Mouse (Mus musculus): ENCODE data around the gene Snx10. TPM values are rescaled to one million over a fixed set of nuclear protein-coding genes. Genes with fewer than 3 reads are reported as not detected.

Snx10 gene
- polyA plus RNA-seq, 1 experiment, result 0.33 TPM

DNA sequence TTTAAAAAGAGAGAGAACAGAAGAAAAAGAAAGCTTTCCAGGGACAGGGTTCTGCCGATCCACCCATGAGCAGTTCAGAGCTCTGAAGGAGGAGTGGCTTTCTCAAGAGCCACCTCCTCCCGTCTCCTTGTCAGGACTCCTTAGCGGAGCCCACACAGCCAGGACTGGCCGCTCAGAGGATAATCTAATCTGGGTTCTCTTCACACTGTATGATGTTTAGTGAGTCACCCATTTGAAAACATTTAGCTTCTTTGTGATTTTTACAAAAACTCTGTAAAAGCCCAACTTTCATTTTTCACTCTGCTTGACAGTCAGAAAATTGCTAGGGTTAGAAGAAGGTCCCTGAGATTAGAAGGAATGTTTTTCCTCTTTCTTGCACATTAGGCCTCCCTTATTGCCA, 70.8 kb downstream of the Snx10 start:
- 25% methylated on average over 4 of the region's 4 CpGs for WGBS
- Histone ChIP-seq H3K27me3 (ENCODE audit: control insufficient read depth, insufficient read depth, low read length) (no peaks in the 10 kb centered on the region), H3K4me1 (ENCODE audit: control insufficient read depth, insufficient read depth, insufficient read length, low read length) (peaks cover 11% of the 10 kb centered on the region; the same call in 1 of the 2 replicates), H3K36me3 (ENCODE audit: control insufficient read depth, insufficient read depth, low read length) (no peaks in the 10 kb centered on the region), H3K27ac (ENCODE audit: insufficient read depth, low read depth, low read length) (no peak overlapping the region), H3K4me3 (ENCODE audit: low read depth, low read length) (no peak overlapping the region)
- TF ChIP-seq POLR2A (IDR thresholded peaks at IDR 0.05; ENCODE audit: low read depth, low read length), result no peak
- TF ChIP-seq CTCF (IDR thresholded peaks at IDR 0.05; ENCODE audit: extremely low read depth, insufficient read length, insufficient replicate concordance, low read depth, low read length), result no peak

DNA sequence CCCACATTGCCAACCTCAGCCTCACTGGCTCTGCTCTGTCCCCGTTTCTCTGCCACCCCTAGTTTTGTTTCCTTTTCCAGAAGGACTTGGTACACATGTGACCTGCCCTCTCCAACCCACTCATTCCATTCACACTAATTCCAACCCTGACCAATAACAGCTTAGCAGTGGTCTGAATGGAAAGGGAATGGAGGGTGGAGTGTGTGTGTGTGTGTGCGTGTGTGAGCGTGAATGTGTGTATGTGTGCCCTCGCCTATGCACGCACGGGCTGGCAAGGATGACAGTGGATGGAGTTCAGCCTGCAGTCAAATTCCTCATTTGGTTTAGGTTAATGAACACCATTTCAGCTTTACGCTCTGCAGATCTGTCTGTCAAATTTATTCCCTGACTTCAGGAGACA, 74.4 kb downstream of the Snx10 start:
- Histone ChIP-seq H3K27me3 (ENCODE audit: control insufficient read depth, insufficient read depth, low read length) (no peaks in the 10 kb centered on the region), H3K4me1 (ENCODE audit: control insufficient read depth, insufficient read depth, insufficient read length, low read length) (peaks cover 8% of the 10 kb centered on the region; the same call in 1 of the 2 replicates), H3K36me3 (ENCODE audit: control insufficient read depth, insufficient read depth, low read length) (no peaks in the 10 kb centered on the region), H3K27ac (ENCODE audit: insufficient read depth, low read depth, low read length) (no peak overlapping the region), H3K4me3 (ENCODE audit: low read depth, low read length) (no peak overlapping the region)
- no peak for TF ChIP-seq CTCF (IDR thresholded peaks at IDR 0.05; ENCODE audit: extremely low read depth, insufficient read length, insufficient replicate concordance, low read depth, low read length)
- no peak for TF ChIP-seq POLR2A (IDR thresholded peaks at IDR 0.05; ENCODE audit: low read depth, low read length)
- WGBS, result 88% methylated on average over 7 of the region's 7 CpGs

DNA sequence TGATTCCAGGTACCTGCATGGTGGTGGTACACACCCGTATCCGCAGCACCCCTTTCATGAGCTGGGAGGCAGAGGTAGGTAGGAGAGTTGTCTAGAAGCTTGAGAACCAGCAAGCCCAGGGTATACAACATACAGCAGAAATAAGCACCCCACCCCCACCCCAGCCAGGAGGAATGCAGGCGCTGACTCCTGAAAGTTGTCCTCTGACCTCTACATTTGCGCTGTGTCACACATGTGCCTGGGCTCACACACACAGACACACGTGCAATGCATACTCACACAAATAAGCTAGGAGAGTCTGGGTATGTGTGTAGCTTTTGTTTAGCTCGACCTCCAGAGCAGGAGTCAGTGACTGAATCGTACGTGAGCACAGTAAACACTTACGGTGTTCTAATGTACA, 76.7 kb downstream of the Snx10 start:
- TF ChIP-seq CTCF (IDR thresholded peaks at IDR 0.05; ENCODE audit: extremely low read depth, insufficient read length, insufficient replicate concordance, low read depth, low read length), result no peak
- no peak for TF ChIP-seq POLR2A (IDR thresholded peaks at IDR 0.05; ENCODE audit: low read depth, low read length)
- 88% methylated on average over 9 of the region's 9 CpGs for WGBS
- H3K27me3 ChIP-seq (ENCODE audit: control insufficient read depth, insufficient read depth, low read length), result no peaks in the 10 kb centered on the region; the same call in 1 of the 2 replicates
- no peak overlapping the region for H3K4me3 ChIP-seq (ENCODE audit: low read depth, low read length)
- no peaks in the 10 kb centered on the region for H3K36me3 ChIP-seq (ENCODE audit: control insufficient read depth, insufficient read depth, low read length)
- H3K4me1 ChIP-seq (ENCODE audit: control insufficient read depth, insufficient read depth, insufficient read length, low read length), result peaks cover 4% of the 10 kb centered on the region; the same call in 1 of the 2 replicates
- no peak overlapping the region for H3K27ac ChIP-seq (ENCODE audit: insufficient read depth, low read depth, low read length)

DNA sequence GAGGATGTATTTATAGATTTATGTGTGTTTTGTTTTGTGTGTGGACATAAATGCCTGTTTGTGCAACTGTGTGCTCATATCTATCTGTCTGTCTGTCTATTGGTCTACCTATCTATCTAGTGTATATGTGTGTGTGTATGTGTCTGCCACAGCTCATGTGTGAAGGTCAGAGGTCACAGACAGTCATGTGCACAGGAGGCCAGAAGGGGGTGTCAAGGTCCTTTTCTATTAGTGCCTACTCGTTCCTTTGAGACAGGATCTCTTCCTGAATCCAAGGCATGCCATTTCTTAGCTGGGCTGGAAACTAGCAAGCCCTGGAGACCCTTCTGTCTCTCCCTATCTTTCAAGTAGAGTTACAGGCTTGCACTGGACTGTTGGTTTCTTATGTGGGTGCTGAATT, 78.6 kb downstream of the Snx10 start:
- no peak overlapping the region for H3K4me3 ChIP-seq (ENCODE audit: low read depth, low read length)

DNA sequence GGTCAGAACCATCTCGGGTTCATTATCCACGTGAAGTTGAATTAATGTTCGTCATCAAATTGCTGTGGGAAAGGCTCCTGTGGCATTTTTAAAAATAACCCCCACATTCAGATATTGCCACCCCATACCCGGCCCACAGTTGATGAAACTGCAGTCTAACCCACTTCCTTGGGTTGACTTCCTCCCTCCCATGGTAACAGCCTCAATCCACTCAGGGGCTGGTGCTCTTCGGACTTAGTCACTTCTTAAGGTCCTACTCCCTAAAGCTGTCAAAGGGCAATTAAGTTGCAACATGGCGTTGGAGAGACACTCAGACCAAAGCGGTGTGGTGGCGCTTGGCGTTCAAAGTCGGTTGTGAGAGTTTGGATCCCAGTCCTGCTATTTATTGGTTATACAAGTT, 80.0 kb downstream of the Snx10 start:
- no peaks in the 10 kb centered on the region for H3K4me1 ChIP-seq (ENCODE audit: control insufficient read depth, insufficient read depth, insufficient read length, low read length)
- H3K4me3 ChIP-seq (ENCODE audit: low read depth, low read length), result no peak overlapping the region
- no peaks in the 10 kb centered on the region; the same call in 1 of the 2 replicates for H3K27me3 ChIP-seq (ENCODE audit: control insufficient read depth, insufficient read depth, low read length)
- WGBS, result 83% methylated on average over 10 of the region's 10 CpGs
- TF ChIP-seq CTCF (IDR thresholded peaks at IDR 0.05; ENCODE audit: extremely low read depth, insufficient read length, insufficient replicate concordance, low read depth, low read length) (no peak), POLR2A (IDR thresholded peaks at IDR 0.05; ENCODE audit: low read depth, low read length) (no peak)
- H3K27ac ChIP-seq (ENCODE audit: insufficient read depth, low read depth, low read length), result no peak overlapping the region
- H3K36me3 ChIP-seq (ENCODE audit: control insufficient read depth, insufficient read depth, low read length), result no peaks in the 10 kb centered on the region

More for the DNA sequence above, 78.6 kb downstream of the Snx10 start:
- H3K27me3 ChIP-seq (ENCODE audit: control insufficient read depth, insufficient read depth, low read length), result no peaks in the 10 kb centered on the region; the same call in 1 of the 2 replicates
- no peaks in the 10 kb centered on the region for H3K36me3 ChIP-seq (ENCODE audit: control insufficient read depth, insufficient read depth, low read length)
- 66% methylated on average over 1 of the region's 1 CpGs for WGBS
- H3K27ac ChIP-seq (ENCODE audit: insufficient read depth, low read depth, low read length), result no peak overlapping the region
- TF ChIP-seq CTCF (IDR thresholded peaks at IDR 0.05; ENCODE audit: extremely low read depth, insufficient read length, insufficient replicate concordance, low read depth, low read length) (no peak), POLR2A (IDR thresholded peaks at IDR 0.05; ENCODE audit: low read depth, low read length) (no peak)
- no peaks in the 10 kb centered on the region for H3K4me1 ChIP-seq (ENCODE audit: control insufficient read depth, insufficient read depth, insufficient read length, low read length)

DNA sequence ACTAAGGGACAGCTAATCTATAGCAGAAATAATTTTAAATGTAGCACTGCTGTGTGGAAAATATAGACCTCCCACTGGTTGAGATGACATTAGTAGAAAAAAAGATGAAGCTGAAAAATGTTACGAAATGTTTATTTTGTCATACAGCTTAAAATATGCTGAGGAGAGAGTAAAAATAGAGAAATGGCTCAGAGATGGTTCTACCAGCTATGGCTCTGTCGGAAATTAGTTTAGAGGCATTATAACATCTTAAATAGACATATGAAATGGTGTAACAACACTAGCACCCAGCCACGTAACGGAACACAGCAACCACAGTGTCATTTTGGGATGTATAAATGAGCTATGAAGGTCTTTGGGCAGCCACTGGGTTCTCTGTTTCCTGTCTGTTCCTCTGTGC, 82.5 kb downstream of the Snx10 start:
- TF ChIP-seq POLR2A (IDR thresholded peaks at IDR 0.05; ENCODE audit: low read depth, low read length), result no peak
- Histone ChIP-seq H3K27me3 (ENCODE audit: control insufficient read depth, insufficient read depth, low read length) (no peaks in the 10 kb centered on the region; the same call in 1 of the 2 replicates), H3K4me3 (ENCODE audit: low read depth, low read length) (no peak overlapping the region), H3K4me1 (ENCODE audit: control insufficient read depth, insufficient read depth, insufficient read length, low read length) (no peaks in the 10 kb centered on the region), H3K36me3 (ENCODE audit: control insufficient read depth, insufficient read depth, low read length) (no peaks in the 10 kb centered on the region), H3K27ac (ENCODE audit: insufficient read depth, low read depth, low read length) (no peak overlapping the region)
- WGBS, result 86% methylated on average over 4 of the region's 4 CpGs

DNA sequence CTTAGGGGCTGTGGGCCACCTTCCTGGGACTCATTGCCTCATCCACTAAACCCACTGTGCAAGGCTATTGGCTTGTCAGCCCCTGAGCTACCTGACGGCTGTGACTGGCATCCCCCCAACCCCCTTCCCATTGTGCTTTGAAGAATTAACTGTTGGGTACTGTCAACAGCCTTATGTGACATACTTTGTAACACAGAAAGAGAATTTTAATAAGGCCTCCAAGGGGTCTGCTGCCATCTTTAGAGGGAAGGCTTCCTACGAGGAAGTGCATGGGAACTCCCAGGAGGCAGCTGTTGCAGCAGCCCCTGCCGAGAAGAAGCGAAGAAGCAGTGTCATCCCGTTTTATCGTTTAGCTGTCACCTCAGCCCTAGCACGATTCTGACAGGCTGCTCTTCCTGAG, 83.1 kb downstream of the Snx10 start:
- 60% methylated on average over 7 of the region's 7 CpGs for WGBS
- H3K27me3 ChIP-seq (ENCODE audit: control insufficient read depth, insufficient read depth, low read length), result peaks cover under 1% of the 10 kb centered on the region; the same call in 1 of the 2 replicates
- 0 out of 2 replicates have a peak, but pooled peaks cover under 1% of the 10 kb centered on the region for H3K4me1 ChIP-seq (ENCODE audit: control insufficient read depth, insufficient read depth, insufficient read length, low read length)
- TF ChIP-seq CTCF (IDR thresholded peaks at IDR 0.05; ENCODE audit: extremely low read depth, insufficient read length, insufficient replicate concordance, low read depth, low read length) (no peak), POLR2A (IDR thresholded peaks at IDR 0.05; ENCODE audit: low read depth, low read length) (no peak)
- H3K4me3 ChIP-seq (ENCODE audit: low read depth, low read length), result no peak overlapping the region
- H3K27ac ChIP-seq (ENCODE audit: insufficient read depth, low read depth, low read length), result no peak overlapping the region
- no peaks in the 10 kb centered on the region for H3K36me3 ChIP-seq (ENCODE audit: control insufficient read depth, insufficient read depth, low read length)
